Comparison of ENCODE assay signal across 7 mouse cellular contexts in the genomic region with DNA sequence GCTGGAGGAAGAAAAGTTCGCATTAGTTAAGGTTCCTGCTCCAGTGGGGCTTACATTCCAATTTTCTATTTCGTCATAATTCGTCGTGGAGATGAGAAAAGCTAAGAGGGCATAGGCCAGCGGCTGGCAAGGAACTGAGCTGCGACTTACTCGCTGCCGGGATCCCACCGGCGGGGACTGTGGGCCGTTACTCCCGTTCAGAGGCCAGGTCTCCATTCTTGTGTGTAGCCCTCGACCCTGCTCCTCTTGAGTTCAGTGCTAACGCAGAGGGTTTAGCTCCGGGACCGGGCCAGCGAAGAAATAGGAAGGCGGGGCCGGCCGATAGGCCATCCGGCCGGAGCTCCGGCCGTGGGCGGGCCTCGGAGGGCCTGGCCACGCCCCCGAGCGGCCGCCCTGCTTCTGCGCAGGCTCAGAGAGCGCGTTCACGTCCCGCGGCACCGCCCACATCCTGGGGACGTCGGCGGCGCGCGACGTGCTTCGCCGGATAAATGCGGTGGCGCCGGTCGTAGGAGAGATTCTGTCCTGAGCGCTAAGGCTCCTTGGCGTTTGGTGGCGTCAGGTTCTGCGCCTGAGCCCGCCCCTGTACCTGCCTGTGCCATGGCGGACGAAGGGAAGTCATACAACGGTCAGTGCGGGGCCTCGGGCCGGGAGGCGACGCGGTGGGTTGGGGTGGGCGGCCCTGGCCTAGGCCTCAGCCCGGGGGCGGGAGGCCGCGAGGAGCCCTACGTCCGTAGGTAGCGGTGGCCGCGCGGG. TPM values are rescaled to one million over a fixed set of nuclear protein-coding genes. Genes with fewer than 3 reads are reported as not detected.
DNase-seq lines count a peak whose midpoint lies in the region; ATAC-seq lines count a peak whose summit lies in the region.

A gene (plus strand): TSS at position 439 of the 753 bp plus-strand sequence.

- H3K27ac ChIP-seq in limb, embryonic 10.5 days: peak within 1 kb of the TSS; percentile 91
- H3K27ac ChIP-seq in midbrain, embryonic 13.5 days: peak within 1 kb of the TSS; percentile 87

- peaks cover 14% of the 10 kb centered on the region for H3K4me1 ChIP-seq in limb, embryonic 10.5 days
- H3K4me1 ChIP-seq in midbrain, embryonic 13.5 days (replicated peaks): peaks cover 24% of the 10 kb centered on the region

- H3K36me3 ChIP-seq in limb, embryonic 10.5 days: peaks cover 63% of the 10 kb centered on the region
- H3K36me3 ChIP-seq in midbrain, embryonic 13.5 days: peaks cover 33% of the 10 kb centered on the region

- peak; percentile 94 for ATAC-seq in midbrain, embryonic 13.5 days

- WGBS in limb, embryonic 10.5 days: under 1% methylated on average over 75 of the region's 75 CpGs
- WGBS in midbrain, embryonic 13.5 days: under 1% methylated on average over 75 of the region's 75 CpGs

- no peaks in the 10 kb centered on the region for H3K9me3 ChIP-seq in limb, embryonic 10.5 days (replicated peaks)
- no peaks in the 10 kb centered on the region for H3K9me3 ChIP-seq in midbrain, embryonic 13.5 days

- no peaks in the 10 kb centered on the region for H3K27me3 ChIP-seq in limb, embryonic 10.5 days (ENCODE audit: low read depth, poor library complexity, severe bottlenecking)
- H3K27me3 ChIP-seq in midbrain, embryonic 13.5 days: no peaks in the 10 kb centered on the region

- peak within 1 kb of the TSS; percentile 90 for H3K9ac ChIP-seq in midbrain, embryonic 13.5 days (replicated peaks)

- H3K4me3 ChIP-seq in limb, embryonic 10.5 days: peak within 1 kb of the TSS; percentile 95
- H3K4me3 ChIP-seq in midbrain, embryonic 13.5 days (replicated peaks): peak within 1 kb of the TSS; percentile 80

- DNase-seq in adrenal gland, adult 8-10 months: peak; percentile 86
- DNase-seq in embryo, embryonic 9.5 days (ENCODE audit: extremely low spot score): peak; percentile 89
- DNase-seq in gonadal fat pad, adult 2 months (ENCODE audit: low read depth): no peak
- peak; percentile 87 for DNase-seq in kidney, adult 11 months
- peak; percentile 96 for DNase-seq in limb, embryonic 10.5 days (ENCODE audit: low spot score)
- DNase-seq in spleen, adult 12 weeks (ENCODE audit: low spot score): peak; percentile 88

- H3K4me2 ChIP-seq in midbrain, embryonic 13.5 days (replicated peaks): peak within 1 kb of the TSS; percentile 75

RNA-seq across cellular contexts. Expression of the gene that starts here (rescaled TPM):
- total RNA-seq in adrenal gland, adult 8-10 months (2022): 100 to 1,000 TPM; 102 to 164 (median 148) TPM
- polyA plus RNA-seq in gonadal fat pad, adult 2 months (2012; rRNA removed): 96.6 and 113 TPM in 2 replicates
- 257 and 273 TPM in 2 replicates for polyA plus RNA-seq in limb, embryonic 10.5 days (2016; fragmentation: Nextera tagmentation; extraction: Ambion mirVana)
- 195 and 206 TPM in 2 replicates for polyA plus RNA-seq in midbrain, embryonic 13.5 days (2015; fragmentation: Nextera tagmentation; extraction: Ambion mirVana)
